Mouse (Mus musculus) cerebellum, adult 2 months (tissue): ENCODE measurements around the gene Gpr19. TPM values are rescaled to one million over a fixed set of nuclear protein-coding genes. Genes with fewer than 3 reads are reported as not detected.

ENCODE experiments used
- DNase-seq, 2 experiments: peaks; one replicate each; pipeline ENCODE4 v3.0.0; 2021
- H3K27ac ChIP-seq: fragments of 200-500 bp; 2 replicates; pipeline ENCODE4 v1.5.1; 2012; ENCODE audit warnings: low read length, control low read depth, inconsistent platforms; ENCODE audit not compliant: insufficient read depth
- H3K27me3 ChIP-seq: fragments of 200-500 bp; 2 replicates; pipeline ENCODE4 v1.6.1; 2012; ENCODE audit warnings: inconsistent platforms, mild to moderate bottlenecking, low read length, moderate library complexity; ENCODE audit not compliant: control insufficient read depth, insufficient read depth
- H3K4me1 ChIP-seq: fragments of 200-500 bp; 2 replicates; pipeline ENCODE4 v1.6.1; 2011; ENCODE audit warnings: low read length; ENCODE audit not compliant: control insufficient read depth, insufficient read depth
- H3K4me3 ChIP-seq: fragments of 200-500 bp; replicated peaks from 2 replicates; pipeline ENCODE3; 2011; ENCODE audit warnings: mild to moderate bottlenecking, low read depth, low read length, control low read depth; ENCODE audit not compliant: insufficient read depth
- CTCF ChIP-seq: fragments of 200-500 bp; IDR thresholded peaks from 2 replicates; pipeline ENCODE4 v1.5.1; 2011; ENCODE audit warnings: low read depth, mild to moderate bottlenecking, control low read depth, low read length, moderate library complexity, borderline replicate concordance; ENCODE audit not compliant: insufficient read depth
- POLR2A ChIP-seq: fragments of 200-500 bp; IDR thresholded peaks from 2 replicates; pipeline ENCODE4 v1.6.1; 2011; ENCODE audit warnings: low read length, control low read depth, borderline replicate concordance; ENCODE audit not compliant: insufficient read depth
- WGBS: fragments of 180-500 bp; shearing (Covaris S2); methylation state at CpG from one replicate; pipeline ENCODE4 v1.1.7; 2018; 5-methylcytosine and 5-hydroxymethylcytosine counted together
- polyA plus RNA-seq: library from polyadenylated mRNA; depleted of rRNA; stranded (reverse); fragments of >200 nt; gene quantifications from 2 replicates; pipeline ENCODE4 v1.2.3, GENCODE M21; 2012

The Gpr19 gene
- polyA plus RNA-seq, 1 experiment: 30.5 TPM

DNA sequence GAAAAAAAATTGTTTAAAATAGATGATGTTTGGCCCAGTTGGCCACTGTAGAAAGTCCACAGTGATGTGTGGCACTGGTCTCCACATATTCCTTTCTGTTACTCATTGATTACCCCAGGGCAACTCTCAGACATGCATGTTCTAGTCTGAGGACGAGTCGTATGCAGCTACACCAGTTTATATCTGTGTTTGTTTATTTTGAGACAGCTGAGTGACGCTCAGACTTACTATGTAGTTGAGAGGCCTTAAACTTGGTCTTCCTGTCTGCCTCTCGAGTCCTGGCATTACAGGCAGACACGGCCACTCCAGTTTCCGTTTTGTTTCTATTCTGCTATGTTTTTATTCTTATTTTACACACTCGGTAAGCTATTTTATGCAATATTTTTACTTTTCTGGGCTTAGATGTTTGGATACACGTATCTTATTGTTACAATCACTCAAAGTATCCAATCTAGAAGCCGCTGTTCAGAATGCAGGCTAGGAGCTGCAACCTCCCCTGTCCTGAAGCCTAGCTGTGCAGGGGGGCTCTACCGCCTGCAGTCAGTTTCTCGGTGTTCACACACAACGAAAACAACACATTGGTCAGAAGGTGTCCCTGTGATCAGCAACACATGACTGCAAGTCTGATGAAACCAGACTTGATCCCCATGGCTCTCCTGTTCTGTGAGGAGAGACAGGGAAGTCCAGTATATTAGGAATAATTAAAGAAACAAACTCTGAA lies 34.3 kb upstream of the Gpr19 start:
- H3K4me3 ChIP-seq: no peak overlapping the region
- no peak for DNase-seq
- WGBS: 53% methylated on average over 12 of the region's 12 CpGs
- no peak for TF ChIP-seq CTCF
- TF ChIP-seq POLR2A: no peak
- no peaks in the 10 kb centered on the region for H3K27me3 ChIP-seq
- H3K4me1 ChIP-seq: no peaks in the 10 kb centered on the region
- no peak overlapping the region for H3K27ac ChIP-seq

GRCm38 (mm10) chr6:134931146-134931545 lies 32.8 kb upstream of the Gpr19 start:
- no peaks in the 10 kb centered on the region for H3K4me1 ChIP-seq
- TF ChIP-seq POLR2A: no peak
- TF ChIP-seq CTCF: no peak
- H3K27me3 ChIP-seq: no peaks in the 10 kb centered on the region
- no peak overlapping the region for H3K4me3 ChIP-seq
- H3K27ac ChIP-seq: no peak overlapping the region
- DNase-seq: no peak
- WGBS: 53% methylated on average over 3 of the region's 3 CpGs

DNA sequence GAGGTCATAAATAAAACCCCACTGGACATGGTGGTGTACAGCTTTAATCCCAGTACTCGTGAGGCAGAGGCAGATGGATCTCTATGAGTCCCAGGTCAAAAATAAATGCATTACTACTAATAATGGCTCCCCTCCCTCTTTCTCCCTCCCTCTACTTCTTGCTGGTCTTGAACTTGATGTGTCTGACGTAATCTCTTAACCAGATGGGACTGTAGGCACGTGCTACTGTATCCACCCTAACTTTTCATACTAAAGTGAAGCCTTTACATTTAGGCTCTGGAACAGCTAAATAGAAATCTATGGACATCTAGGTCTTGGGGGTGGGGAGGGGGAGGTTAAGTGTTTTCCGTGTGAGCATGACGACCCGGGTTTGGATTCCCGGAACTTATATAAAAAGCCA lies 32.0 kb upstream of the Gpr19 start:
- no peak overlapping the region for H3K27ac ChIP-seq
- DNase-seq: no peak
- H3K4me1 ChIP-seq: no peaks in the 10 kb centered on the region
- TF ChIP-seq CTCF (no peak), POLR2A (no peak)
- no peaks in the 10 kb centered on the region for H3K27me3 ChIP-seq
- WGBS: 62% methylated on average over 7 of the region's 7 CpGs
- H3K4me3 ChIP-seq: no peak overlapping the region

- WGBS: 30% methylated on average over 4 of the region's 4 CpGs
- H3K27ac ChIP-seq: no peak overlapping the region
- TF ChIP-seq CTCF (no peak), POLR2A (no peak)
- no peaks in the 10 kb centered on the region for H3K27me3 ChIP-seq
- no peak overlapping the region for H3K4me3 ChIP-seq
- no peaks in the 10 kb centered on the region for H3K4me1 ChIP-seq
- no peak for DNase-seq
Observed at GRCm38 (mm10) chr6:134929926-134930325, 31.5 kb upstream of the Gpr19 start.

- no peaks in the 10 kb centered on the region for H3K27me3 ChIP-seq
- H3K27ac ChIP-seq: no peak overlapping the region
- DNase-seq: peak; percentile 58
- H3K4me3 ChIP-seq: peak overlapping the region; percentile 81
- no peaks in the 10 kb centered on the region for H3K4me1 ChIP-seq
- TF ChIP-seq CTCF (no peak), POLR2A (no peak)
- under 1% methylated on average over 15 of the region's 15 CpGs for WGBS
Observed at GRCm38 (mm10) chr6:134928889-134929310, 30.5 kb upstream of the Gpr19 start.

- DNase-seq: peak; percentile 81 to 84
- H3K4me1 ChIP-seq: no peaks in the 10 kb centered on the region
- TF ChIP-seq POLR2A (peak; percentile 45; the same call in 1 of the 2 replicates), CTCF (no peak)
- under 1% methylated on average over 63 of the region's 63 CpGs for WGBS
- H3K27me3 ChIP-seq: no peaks in the 10 kb centered on the region
- H3K27ac ChIP-seq: peak overlapping the region; percentile 19
- peak overlapping the region; percentile 64 for H3K4me3 ChIP-seq
Observed at GRCm38 (mm10) chr6:134928096-134928888, 29.9 kb upstream of the Gpr19 start.

DNA sequence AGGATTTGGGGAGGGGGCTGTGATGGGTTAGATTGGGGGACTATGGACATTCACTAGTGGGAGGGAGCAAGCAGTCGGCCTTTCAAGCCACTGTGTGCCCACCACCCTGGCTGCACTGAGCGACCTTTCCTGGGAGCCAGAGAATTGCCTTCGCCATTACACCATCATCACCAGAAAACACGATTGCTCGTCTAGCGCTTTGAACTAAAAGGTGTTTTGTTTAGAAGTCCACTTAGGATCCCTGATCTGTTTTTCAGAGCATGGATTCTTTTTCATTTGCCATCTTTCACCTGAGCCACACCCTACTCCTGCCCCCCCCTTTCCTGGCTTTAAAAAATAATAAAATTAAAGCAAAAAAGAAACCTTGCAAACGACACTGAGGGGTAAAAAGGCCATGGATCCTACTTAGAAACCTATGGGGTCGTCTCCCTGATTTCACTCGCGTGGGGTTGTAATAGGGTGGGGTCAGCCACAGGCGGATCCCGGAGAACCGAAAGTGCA lies 29.3 kb upstream of the Gpr19 start:
- DNase-seq: no peak
- peak overlapping the region; percentile 64 for H3K4me3 ChIP-seq
- H3K4me1 ChIP-seq: no peaks in the 10 kb centered on the region
- peak overlapping the region; percentile 58 for H3K27ac ChIP-seq
- no peaks in the 10 kb centered on the region for H3K27me3 ChIP-seq
- WGBS: under 1% methylated on average over 13 of the region's 13 CpGs
- TF ChIP-seq POLR2A (no peak), CTCF (no peak)
